Mouse (Mus musculus) kidney, postnatal 36 days (tissue): ENCODE measurements around the gene Gipr.
"Not testable (repeated sequence)": the region's sequence is repeated elsewhere in the genome, so short reads cannot be mapped to it uniquely, and the experiment has no call there.

ENCODE experiments used
- DNase-seq, 2 experiments: peaks; one replicate each; pipeline ENCODE4 v3.0.0; 2021 to 2022; ENCODE audit warnings: mixed read lengths in 2 of 2

The Gipr gene

GRCm38 (mm10) chr7:19178035-19178434 is 12.1 kb upstream of the Gipr start:
- no peak for DNase-seq

- DNase-seq, result no peak
Observed at GRCm38 (mm10) chr7:19177216-19177615, 11.3 kb upstream of the Gipr start.

GRCm38 (mm10) chr7:19176516-19176947 is 10.6 kb upstream of the Gipr start:
- no peak for DNase-seq

- DNase-seq, result peak; percentile 21 to 65
Observed at GRCm38 (mm10) chr7:19175708-19176515, 10.0 kb upstream of the Gipr start, which contains the start of gene Eml2. Gene Eml2 (plus strand): TSS chr7:19176421.

GRCm38 (mm10) chr7:19172874-19173273 is 6.9 kb upstream of the Gipr start:
- DNase-seq, result peak; percentile 76 to 92

- DNase-seq, result no peak
Observed at GRCm38 (mm10) chr7:19171831-19172230, 5.9 kb upstream of the Gipr start.

GRCm38 (mm10) chr7:19170142-19170541 is 4.2 kb upstream of the Gipr start:
- no peak for DNase-seq

GRCm38 (mm10) chr7:19169506-19169905 is 3.6 kb upstream of the Gipr start:
- DNase-seq, result no peak

GRCm38 (mm10) chr7:19166990-19167389 is 1.1 kb upstream of the Gipr start:
- no peak for DNase-seq

GRCm38 (mm10) chr7:19164978-19165377 is 949 bp downstream of the Gipr start:
- DNase-seq, result no peak

- DNase-seq, result peak; percentile 13 to 56
Observed at GRCm38 (mm10) chr7:19164189-19164588, 1.7 kb downstream of the Gipr start.

- DNase-seq, result no peak
Observed at GRCm38 (mm10) chr7:19163752-19164151, 2.2 kb downstream of the Gipr start.

- no peak for DNase-seq
Observed at GRCm38 (mm10) chr7:19162928-19163327, 3.0 kb downstream of the Gipr start.

GRCm38 (mm10) chr7:19160115-19160514 is 5.8 kb downstream of the Gipr start:
- DNase-seq, result peak; percentile 16 to 58

- no peak for DNase-seq
Observed at GRCm38 (mm10) chr7:19159411-19159810, 6.5 kb downstream of the Gipr start.

GRCm38 (mm10) chr7:19158601-19159000 is 7.3 kb downstream of the Gipr start:
- no peak for DNase-seq

- peak; percentile 92 to 96 for DNase-seq
Observed at GRCm38 (mm10) chr7:19157160-19157800, 8.6 kb downstream of the Gipr start.

GRCm38 (mm10) chr7:19155825-19156475 is 10.0 kb downstream of the Gipr start:
- DNase-seq, result peak in 1 of 2 experiments; percentile 43

- no peak for DNase-seq
Observed at GRCm38 (mm10) chr7:19154796-19155195, 11.1 kb downstream of the Gipr start.

- not testable (repeated sequence) for DNase-seq
Observed at GRCm38 (mm10) chr7:19151121-19151520, 14.8 kb downstream of the Gipr start.

GRCm38 (mm10) chr7:19149626-19150025 is 16.3 kb downstream of the Gipr start, which contains the start of gene Snrpd2:
Gene Snrpd2 (plus strand): TSS chr7:19149722.
- peak; percentile 98 to 100 for DNase-seq

- peak; percentile 99 to 100 for DNase-seq
Observed at GRCm38 (mm10) chr7:19148875-19149541, 16.9 kb downstream of the Gipr start, which contains the start of gene Qpctl. Gene Qpctl (minus strand): TSS chr7:19149291.
